Mouse (Mus musculus) A20 (cell line): ENCODE results near the gene 2410015M20Rik.

Experiments
- DNase-seq: peaks from one replicate; pipeline ENCODE4 v3.0.0-alpha.2; 2011; ENCODE audit warnings: low read depth, low spot score

The 2410015M20Rik gene

DNA sequence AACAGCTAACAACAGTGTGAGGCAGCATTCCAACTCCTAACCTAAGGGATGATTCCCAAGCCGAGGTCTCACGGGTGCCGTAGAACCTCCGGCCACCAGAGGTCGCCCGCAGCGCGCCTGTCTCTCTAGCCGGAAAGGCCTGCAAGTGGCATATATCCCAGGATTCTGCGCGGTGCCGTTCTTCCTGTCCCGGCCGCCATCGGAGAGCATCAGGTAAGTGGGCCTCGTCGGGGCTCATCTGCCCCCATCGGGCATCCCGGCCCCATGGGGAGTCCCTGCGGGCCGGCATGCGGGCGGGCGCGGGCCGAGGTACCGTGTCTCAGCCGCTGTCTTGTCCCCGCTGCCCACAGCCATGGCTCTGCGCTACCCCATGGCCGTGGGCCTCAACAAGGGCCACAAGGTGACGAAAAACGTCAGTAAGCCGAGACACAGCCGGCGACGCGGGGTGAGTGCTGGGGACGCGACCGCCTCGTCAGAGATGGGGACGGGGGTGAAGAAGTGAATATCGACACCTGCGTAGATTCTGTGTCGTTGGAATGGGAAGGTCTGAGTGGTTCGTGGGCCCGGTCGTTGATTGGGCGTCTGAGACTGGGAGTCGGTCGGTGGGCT is 3.8 kb upstream of the 2410015M20Rik start, which contains the start of gene Rpl36:
Rpl36 (plus strand) TSS at position 181 of the 609 bp plus-strand sequence.
- DNase-seq, result peak; percentile 93

DNA sequence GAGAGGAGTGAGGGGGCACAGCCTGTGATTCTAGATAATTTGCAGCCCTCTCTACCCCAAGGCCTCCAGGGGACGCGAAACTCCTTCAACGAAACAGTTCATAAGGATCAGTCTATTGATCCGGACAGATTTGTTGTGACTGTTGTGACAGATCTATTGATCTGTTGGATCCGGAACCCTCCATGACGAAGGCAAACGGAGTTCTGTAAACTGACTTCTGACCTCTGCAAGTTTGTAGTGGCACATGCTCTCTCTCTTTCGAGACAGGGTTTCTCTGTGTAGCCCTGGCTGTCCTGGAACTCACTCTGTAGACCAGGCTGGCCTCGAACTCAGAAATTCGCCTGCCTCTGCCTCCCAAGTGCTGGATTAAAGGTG is 3.0 kb upstream of the 2410015M20Rik start:
- peak; percentile 24 for DNase-seq

DNA sequence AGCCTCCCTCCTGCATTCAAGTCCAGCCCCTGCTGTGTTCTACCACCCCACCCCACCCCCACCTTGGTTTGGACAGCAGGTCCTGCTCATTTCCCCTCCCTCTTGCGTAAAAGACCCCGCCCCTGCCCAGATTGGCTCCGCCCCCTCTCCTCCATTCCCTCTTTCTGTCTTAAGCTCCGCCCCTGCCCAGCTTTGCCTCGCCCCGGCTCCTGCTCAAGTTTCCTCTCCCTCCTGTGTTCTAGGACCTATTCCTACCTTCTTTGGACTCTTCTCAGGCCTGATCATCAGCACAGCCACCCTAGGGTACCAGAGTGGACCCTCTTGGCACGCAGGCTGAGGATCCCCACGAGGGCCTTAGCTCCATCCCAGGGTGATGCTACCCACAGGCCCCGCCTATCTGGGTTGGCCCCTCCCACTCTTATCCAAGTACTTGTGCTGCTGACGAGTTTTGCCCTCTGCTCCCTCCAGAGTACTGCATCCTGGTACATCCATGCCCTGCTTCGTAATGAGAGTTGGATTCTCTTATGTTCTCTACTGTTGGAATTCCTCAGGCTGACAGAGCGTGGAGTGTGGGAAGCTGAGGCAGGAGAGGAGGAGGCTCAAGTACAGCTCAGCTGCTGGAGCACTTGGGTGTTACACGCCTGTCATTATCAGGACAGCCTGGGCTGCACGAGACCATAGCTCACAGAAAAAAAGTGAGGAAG is 2.4 kb upstream of the 2410015M20Rik start:
- peak; percentile 90 for DNase-seq

DNA sequence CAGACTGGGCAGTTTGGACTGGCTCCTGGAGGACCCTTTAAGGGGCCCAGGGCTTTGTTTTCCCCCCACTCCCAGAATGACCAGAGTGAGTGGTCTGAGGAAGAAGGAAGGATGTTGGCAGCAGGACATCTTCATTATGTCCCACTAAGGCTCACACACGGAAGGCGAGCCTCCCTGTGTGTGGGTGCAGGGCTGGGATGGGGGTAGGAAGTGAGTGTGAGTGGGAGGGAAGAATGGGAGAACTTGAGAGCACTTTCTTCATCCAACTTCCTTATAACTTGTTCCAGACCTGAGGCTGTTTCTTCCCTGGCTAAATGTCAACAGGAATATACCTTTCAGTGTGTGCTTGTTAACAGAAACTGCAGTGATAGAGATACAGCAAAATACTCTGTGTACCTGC is 1.8 kb upstream of the 2410015M20Rik start:
- DNase-seq, result no peak

DNA sequence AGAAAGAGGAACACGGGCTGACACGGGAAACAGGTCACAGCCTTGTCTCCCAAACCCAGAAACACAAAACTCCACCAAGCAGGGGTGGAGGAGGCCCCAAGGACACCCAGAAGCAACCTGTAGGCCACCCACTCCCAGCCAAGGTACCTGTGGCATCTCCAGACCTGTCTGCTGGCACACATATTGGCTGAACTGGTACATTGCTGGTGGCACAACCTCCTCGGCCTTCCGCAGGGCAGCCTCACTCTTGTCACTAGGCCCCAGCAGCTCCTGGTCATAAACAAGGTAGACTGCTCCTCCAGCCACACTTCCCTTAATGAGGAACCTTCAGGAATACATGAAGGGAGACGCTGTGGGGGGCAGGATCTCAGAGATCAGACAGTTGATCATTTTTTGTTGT is 872 bp downstream of the 2410015M20Rik start:
- DNase-seq, result no peak

DNA sequence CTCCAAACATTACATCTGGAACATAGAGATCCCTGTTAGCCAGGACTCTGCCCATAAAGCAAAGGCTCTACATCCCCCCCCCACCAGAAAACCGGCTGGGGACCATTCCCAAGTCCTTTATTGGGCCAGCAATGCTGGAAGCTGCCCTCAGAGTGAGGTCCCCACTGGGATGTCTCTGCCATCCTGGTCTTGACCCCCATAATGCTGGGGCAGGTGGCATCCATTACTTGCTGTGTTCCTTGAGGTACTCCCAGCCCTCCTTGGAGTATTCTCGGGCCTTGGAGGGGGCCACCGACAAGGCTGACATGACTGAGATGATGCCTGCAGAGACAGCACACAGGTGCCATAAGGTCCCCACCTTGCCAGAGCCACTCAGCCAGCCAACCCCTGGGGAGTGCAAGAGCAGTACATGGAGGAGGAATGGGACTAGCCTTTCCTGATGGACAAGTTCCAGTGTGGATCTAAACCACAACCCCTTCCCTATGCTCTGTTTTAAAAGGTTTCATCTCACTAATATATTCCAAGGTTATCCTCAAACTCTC is 2.0 kb downstream of the 2410015M20Rik start:
- DNase-seq, result no peak

DNA sequence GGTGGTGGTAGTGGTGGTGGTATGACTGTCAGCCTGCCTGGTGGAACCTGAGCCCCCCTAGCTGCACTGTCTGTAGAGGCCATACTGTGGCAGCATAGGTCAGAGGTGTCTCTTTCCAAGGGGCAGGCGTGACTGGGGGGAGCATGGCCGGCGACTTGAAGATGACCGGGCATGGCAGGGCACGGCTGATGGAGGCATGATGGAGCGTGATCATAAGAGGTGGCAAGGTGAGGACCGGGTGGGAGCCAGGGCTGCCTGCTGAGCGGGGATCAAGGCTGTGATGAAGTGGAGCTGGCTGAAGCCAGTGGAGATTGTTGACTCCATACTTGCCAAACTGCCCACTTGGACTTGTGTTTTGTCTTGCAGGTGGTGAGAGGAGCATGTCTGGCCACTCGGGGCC is 4.1 kb downstream of the 2410015M20Rik start:
- no peak for DNase-seq

DNA sequence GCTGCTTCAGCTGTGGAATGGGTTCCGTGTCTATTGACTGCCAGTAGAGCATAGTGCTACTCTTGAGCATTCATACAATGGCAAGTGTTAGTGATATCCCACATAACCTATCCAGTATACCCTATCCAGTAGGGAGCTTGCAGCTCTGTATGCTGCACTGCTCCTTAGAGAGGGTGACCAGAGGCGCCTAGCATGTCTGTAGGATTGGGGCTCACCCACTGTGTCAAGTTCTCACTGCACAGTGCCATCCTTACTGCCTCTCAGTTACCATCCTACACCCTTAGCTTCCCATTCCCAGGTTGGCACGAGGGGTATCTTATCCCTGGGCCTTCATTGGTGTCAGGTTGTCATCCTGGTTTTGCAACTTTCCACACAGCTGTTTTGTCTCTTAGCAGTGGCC is 5.1 kb downstream of the 2410015M20Rik start:
- no peak for DNase-seq

DNA sequence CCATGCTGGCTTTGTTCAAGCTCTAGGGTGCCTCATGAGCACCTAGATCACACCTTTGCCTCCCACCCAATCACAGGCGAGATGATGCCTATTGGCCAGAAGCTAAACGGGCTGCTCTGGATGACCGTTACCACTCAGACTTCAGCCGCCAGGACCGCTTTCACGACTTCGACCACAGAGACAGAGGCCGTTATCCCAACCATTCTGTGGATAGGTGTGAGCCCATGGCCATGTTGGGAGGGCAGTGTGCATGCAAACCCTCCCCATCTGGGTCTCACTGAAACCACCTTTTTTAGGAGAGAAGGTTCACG is 5.5 kb downstream of the 2410015M20Rik start:
- DNase-seq, result no peak

DNA sequence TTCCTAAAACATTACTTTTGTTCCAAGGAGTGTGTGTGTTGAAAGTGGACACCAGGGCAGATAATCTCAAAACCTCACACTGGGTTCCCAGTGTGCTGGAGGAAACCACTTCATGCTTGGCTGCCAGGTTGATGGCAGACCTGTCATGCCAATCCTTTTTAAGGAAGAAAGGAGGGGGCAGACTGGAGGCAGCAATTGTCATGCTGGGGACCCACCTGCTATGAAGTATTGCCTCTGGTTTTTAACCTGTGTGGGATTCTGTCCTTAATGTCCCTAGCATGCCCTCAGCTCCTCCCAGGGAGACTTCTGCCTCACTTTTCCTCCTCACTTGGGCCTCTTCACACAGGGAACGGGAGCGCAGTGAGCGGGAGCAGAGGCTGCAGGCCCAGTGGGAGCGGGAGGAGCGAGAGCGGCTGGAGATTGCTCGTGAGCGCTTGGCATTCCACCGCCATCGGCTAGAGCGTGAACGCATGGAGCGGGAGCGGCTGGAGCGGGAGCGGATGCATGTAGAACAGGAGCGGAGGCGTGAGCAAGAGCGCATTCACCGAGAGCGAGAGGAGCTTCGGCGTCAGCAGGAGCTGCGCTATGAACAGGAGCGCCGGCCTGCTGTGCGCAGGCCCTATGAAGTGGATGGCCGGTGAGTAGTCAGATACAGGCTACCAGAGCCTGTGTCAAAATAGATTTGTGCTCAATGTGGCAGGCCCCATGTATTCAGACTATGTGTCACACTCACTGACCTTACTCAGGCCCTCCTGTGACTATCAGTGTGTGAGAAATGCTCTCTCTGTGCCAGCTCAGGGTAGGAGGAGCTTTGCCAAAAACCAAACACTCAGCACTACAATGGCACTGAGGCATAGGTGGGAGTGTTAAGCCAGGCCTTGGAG is 6.1 kb downstream of the 2410015M20Rik start:
- DNase-seq, result no peak

DNA sequence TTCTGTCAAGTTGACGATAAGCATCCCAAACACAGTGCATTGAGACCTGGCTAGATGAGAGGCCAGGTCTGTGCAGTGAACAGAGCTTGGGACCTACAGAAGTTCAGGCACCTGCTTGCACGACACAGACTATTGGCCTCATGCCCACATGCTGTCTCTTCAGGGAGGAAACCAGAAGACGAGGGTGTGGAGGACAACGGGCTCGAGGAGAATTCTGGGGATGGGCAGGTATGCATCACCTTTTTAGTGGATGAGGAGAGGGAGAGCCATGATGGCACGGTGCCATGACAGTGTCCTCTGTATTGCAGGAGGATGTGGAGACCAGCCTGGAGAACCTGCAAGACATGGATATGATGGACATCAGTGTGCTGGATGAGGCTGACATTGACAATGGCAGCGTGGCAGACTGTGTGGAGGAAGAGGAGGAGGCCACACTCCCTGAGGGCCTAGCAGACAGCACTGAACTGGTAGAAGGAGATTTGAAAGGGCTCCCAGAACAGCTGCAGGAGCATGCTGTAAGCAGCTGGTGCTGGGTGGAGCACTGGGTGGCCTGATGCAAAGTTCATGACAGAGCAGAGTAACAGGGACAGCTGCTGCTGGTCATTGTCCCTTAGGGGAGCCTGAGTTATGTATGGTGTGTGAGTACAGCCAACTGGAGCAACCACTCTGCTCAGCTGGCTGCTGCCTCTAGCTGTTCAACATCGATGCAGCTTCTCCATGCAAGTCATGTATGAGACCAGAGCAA is 15.9 kb downstream of the 2410015M20Rik start:
- no peak for DNase-seq

DNA sequence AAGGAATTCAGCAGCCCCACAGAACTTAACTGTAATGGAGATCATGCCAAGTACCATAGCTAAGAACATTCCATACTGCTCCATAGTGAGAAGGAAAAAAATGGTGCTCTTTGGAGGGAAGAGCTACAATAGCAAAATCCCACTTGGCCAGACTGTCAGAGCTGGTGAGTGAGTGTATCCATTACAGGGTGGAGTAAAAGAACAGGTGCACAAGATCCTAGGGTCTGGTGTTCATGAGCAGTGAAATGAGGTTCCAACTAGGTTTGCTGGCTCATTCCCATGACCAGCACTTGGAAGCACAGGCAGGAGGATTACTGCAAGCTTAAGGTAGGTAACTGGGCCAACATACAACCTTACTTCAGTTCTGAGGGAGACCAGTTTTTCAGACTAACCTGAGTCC is 17.0 kb downstream of the 2410015M20Rik start:
- DNase-seq, result no peak

DNA sequence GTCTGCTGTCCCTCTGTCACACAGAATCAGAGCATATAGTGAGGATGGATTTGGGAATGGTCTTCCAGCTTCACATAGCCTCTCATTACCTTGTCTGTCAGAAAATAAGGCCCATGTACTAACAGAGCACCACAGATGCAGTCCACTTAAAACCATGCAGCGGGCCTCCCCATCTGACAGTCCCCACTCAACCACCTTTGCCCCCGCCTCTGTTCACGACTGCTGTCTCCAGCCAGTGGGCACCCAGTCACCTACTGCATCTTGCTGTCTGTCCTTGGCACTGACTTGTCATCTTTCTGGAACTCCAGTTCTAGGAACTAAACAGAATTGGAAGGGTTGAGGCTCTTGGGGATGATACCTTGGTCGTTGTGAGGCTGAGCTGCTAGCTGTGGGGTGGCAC is 20.6 kb downstream of the 2410015M20Rik start:
- no peak for DNase-seq

DNA sequence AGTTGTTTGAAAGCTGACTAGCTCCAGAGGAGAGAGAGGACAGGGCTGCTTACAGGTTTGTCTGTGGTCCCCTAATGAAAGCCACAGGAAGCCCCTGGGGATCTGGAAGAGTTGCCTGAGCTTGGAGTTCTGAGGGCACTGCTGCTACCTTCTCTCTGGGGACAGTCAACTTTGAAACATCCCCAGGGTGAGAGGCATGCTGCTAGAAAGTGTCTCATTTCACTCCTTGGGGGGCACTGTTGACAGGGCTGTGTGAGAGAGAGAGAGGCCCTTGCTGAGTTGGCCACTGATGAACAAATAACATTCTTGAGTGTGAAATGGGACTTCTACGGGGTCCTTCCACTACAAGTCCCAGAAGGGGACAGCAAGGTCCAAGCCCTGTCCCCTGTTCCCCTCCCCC is 21.8 kb downstream of the 2410015M20Rik start:
- DNase-seq, result no peak

DNA sequence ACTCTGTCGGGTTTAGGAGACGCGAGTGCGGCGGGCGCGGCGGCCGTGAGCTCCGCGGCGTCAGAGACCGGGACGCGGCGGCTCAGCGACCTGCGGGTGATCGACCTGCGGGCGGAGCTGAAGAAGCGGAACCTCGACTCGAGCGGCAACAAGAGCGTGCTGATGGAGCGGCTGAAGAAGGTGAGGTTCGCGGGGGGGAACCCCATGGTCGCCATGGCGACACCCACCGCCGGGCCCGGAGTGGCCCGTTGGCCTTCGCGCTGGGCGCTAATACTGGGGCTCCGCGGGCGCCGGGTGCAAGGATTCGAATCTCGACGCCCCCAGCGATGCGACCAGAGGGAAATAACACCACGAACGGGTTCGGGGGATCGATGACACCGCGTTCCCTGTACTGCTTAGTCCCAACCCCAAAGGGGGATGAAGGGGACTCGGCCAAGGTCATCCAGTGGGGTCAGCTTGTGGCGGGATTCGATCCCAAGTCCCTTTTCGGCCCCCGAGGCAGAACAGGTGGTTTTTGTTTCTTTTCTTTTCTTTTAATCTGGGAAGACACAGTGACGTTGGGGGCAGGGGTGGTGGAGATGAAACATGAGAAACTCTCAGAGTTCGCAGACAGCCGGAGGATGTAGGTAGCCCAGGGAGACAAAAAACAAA is 24.3 kb downstream of the 2410015M20Rik start:
- peak; percentile 74 for DNase-seq

DNA sequence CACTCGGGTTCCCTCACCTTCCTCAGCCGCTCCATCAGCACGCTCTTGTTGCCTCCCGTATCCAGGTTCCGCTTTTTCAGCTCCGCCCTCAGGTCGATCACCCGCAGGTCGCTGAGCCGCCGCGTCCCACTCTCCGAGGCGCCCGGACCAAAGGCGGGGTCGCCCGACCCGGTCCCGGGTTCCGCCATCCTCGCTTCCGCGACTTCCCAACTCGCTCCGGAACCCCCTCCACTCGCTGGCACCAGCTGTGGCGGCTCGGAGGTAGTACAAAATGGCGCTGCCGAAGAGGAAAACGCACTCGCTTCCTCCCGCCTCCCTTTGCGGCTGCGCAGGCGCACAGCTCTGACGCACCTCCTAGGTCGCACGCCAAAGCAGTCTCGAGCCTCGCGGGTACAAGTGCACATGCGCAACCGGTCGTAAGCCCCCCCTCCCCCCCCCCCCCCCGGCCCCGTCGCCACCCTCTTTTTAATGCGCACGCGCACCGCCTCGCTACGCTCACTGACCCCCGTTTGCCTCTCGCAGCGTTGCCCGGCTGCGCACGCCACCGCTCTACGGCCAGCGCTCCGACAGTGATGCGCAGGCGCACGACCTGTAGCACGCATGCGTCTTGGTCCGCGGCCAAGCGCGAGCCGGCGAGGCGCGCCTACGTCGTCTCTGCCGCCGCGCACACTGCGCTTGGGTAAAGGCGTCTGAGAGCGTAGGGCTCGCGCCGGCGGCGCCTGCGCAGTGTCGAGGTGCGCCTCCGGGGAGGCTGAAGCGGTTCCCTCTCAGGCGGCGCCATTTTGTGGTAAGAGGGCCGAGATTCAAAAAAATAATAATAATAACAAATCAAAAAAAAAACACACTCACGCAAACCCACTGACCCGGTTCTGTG is 25.1 kb downstream of the 2410015M20Rik start, which contains the start of the genes Safb2 and Safb:
Safb2 (minus strand) TSS at position 329 of the 874 bp plus-strand sequence.
Safb (plus strand) TSS at position 569 of the 874 bp plus-strand sequence.
- DNase-seq, result peak; percentile 100

DNA sequence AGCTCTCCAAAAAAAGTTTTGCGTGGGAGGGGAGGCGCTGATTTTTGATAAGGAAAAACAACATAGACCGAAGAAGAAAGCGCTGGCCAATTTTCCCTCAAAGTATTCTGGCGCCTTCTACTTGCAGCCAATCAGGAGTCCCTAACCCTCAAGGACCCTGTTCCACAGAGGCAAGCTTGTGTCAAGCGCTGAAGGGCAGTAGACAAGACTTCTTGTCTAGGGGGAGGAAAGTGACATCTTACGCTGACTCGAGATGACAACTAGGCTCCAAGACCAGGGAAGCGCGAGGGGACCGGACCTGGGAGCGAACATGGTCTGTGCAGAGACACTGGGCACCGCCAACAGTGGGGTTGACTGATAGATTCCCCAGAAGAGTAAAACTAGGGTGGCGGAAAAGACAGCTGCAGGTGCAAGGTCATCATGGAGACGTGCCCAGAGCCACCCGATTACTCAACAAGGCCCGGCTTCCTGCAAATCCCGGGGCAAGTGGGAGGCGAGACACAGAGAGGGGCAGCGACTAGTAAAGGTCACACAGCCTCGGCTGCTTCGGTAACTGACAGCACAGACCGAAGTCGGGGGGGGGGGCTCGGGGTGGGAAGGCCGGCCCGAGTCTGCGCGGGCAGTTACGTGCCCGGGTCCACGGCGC is 25.8 kb downstream of the 2410015M20Rik start:
- DNase-seq, result no peak

DNA sequence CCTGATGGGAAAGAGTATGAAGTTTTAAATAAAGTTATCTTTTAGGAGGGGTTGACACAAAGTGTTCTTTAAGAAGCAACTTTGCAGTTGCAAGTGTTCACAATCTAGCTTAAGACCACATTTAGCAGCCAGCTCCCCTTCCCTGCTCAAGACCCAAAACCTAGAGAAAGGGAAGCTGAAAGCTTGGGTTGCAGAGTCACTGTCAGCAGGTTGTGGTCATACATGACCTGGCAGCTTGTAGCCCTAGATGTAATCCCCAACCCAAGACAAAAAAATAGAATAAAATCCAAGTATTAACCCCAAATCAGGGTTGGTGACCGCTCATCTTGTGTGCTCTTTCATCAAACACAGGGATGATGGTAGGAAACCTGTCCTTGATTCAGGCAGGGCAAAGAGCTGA is 26.5 kb downstream of the 2410015M20Rik start:
- peak; percentile 41 for DNase-seq

DNA sequence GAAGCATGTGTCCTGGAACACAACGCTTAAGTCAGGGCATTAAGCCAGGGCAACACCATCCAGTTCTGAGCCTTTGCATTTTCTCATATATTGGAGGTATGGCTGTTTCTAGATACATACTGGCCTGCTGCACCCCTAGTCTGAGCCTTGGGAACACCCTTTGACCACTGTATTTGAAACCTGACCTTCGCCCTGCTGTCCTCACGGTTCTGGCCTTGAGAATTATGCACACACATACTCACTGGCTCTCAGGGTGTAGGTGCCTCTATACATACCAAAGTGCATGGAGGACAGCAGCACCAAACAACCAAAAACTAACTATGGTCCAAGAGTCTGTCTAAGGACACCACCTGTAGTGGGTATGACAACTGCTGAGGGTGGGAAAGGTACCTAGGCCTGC is 36.6 kb downstream of the 2410015M20Rik start:
- no peak for DNase-seq
